Mouse (Mus musculus): Measurements from ENCODE around the gene Scgn.

DNA sequence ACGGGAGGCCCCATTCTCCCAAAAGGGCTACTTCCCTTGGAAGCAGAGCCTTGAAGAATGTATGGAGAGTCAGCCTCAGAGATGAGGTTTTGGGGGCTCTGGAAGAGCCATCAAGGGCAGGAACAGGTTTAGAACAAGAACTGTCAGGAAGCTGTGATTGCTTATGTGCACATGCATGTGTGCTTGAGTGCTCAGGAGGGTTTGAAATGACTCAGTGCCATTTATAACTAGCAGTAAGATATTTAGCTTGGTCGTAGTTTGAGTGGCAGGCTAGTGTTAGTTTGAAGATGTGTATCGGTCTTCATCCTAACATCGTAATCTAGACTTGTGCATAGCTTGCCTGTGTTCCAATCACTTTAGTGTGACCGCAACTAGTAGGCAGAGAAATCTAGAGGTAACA is 84.1 kb downstream of the Scgn start:
- no peak for TF ChIP-seq CTCF (IDR thresholded peaks at IDR 0.05)
- no peak for TF ChIP-seq EP300 (IDR thresholded peaks at IDR 0.05)

Measured in lung, postnatal 0 days (tissue).